ENCODE assay signal across 18 mouse cellular contexts in genomic region chr12:5997366-5997765, GRCm38 (mm10).
DNase-seq lines count a peak whose midpoint lies in the region; ATAC-seq and TF ChIP-seq lines count a peak whose summit lies in the region.
"Had no signal": no experiment of that assay in that cellular context is flagged by ENCODE, and none has a peak within 500 bp of the region (broad histone marks: within the 10 kb centered on the region; RNA-seq: fewer than 3 reads in every experiment).

No protein-coding gene starts in this region.

- no peak overlapping the region for H3K9ac ChIP-seq in hindbrain, postnatal 0 days (replicated peaks; ENCODE audit: low read length)
- H3K9ac ChIP-seq in midbrain, postnatal 0 days (replicated peaks; ENCODE audit: low read length, poor library complexity, severe bottlenecking): no peak overlapping the region
- H3K9ac ChIP-seq: embryonic facial prominence, embryonic 13.5 days; embryonic facial prominence, embryonic 15.5 days; forebrain, embryonic 12.5 days had no signal

- no peak overlapping the region for H3K27ac ChIP-seq in hindbrain, postnatal 0 days
- H3K27ac ChIP-seq in hindbrain, embryonic 10.5 days: no peak overlapping the region
- no peak overlapping the region for H3K27ac ChIP-seq in midbrain, postnatal 0 days (ENCODE audit: low read depth, low read length)
- no peak overlapping the region for H3K27ac ChIP-seq in midbrain, embryonic 10.5 days (replicated peaks)
- H3K27ac ChIP-seq: embryonic facial prominence, embryonic 13.5 days; embryonic facial prominence, embryonic 15.5 days; forebrain, embryonic 10.5 days; forebrain, embryonic 12.5 days had no signal

- no peak overlapping the region for H3K4me2 ChIP-seq in hindbrain, postnatal 0 days (ENCODE audit: low read depth, low read length)
- no peak overlapping the region for H3K4me2 ChIP-seq in midbrain, postnatal 0 days (ENCODE audit: low read depth, low read length, poor library complexity, severe bottlenecking)
- H3K4me2 ChIP-seq: embryonic facial prominence, embryonic 13.5 days; embryonic facial prominence, embryonic 15.5 days; forebrain, embryonic 12.5 days had no signal

- no peak for ATAC-seq in hindbrain, postnatal 0 days
- ATAC-seq in midbrain, postnatal 0 days (ENCODE audit: low FRiP score): no peak
- ATAC-seq: forebrain, embryonic 14.5 days; forebrain, embryonic 16.5 days had no signal

- H3K27me3 ChIP-seq in hindbrain, postnatal 0 days (ENCODE audit: insufficient read depth, low read length): no peaks in the 10 kb centered on the region
- no peaks in the 10 kb centered on the region for H3K27me3 ChIP-seq in hindbrain, embryonic 10.5 days (ENCODE audit: insufficient read depth, poor library complexity, severe bottlenecking)
- no peaks in the 10 kb centered on the region for H3K27me3 ChIP-seq in midbrain, postnatal 0 days (ENCODE audit: insufficient read depth, low read length)
- no peaks in the 10 kb centered on the region for H3K27me3 ChIP-seq in midbrain, embryonic 10.5 days (ENCODE audit: low read depth, poor library complexity, severe bottlenecking)
- H3K27me3 ChIP-seq: embryonic facial prominence, embryonic 13.5 days; embryonic facial prominence, embryonic 15.5 days; forebrain, embryonic 12.5 days had no signal

- peak; percentile 50 for DNase-seq in hindbrain, postnatal 0 days (ENCODE audit: low spot score)
- DNase-seq in hindbrain, embryonic 10.5 days (ENCODE audit: low spot score): no peak
- DNase-seq in midbrain, postnatal 0 days (ENCODE audit: low spot score): peak; percentile 55
- DNase-seq in midbrain, embryonic 10.5 days (ENCODE audit: low spot score): no peak
- DNase-seq: adrenal gland, adult 2 months; adrenal gland, postnatal 10 days; adrenal gland, postnatal 25 days; cerebellum, adult 11-12 months; cerebellum, adult 9-10 months; cerebellum, postnatal 36 days; embryo, embryonic 11 days had no signal

- WGBS in hindbrain, postnatal 0 days: 73% methylated on average over 5 of the region's 5 CpGs
- WGBS in hindbrain, embryonic 10.5 days: 89% methylated on average over 5 of the region's 5 CpGs
- WGBS in midbrain, postnatal 0 days: 85% methylated on average over 5 of the region's 5 CpGs
- 93% methylated on average over 5 of the region's 5 CpGs for WGBS in midbrain, embryonic 10.5 days

- TF ChIP-seq CTCF in hindbrain, postnatal 0 days (IDR thresholded peaks at IDR 0.05; ENCODE audit: low read depth): no peak
- no peak for TF ChIP-seq CTCF in midbrain, postnatal 0 days (IDR thresholded peaks at IDR 0.05)

- no peak overlapping the region for H3K4me3 ChIP-seq in hindbrain, postnatal 0 days (ENCODE audit: low read length)
- H3K4me3 ChIP-seq in hindbrain, embryonic 10.5 days: no peak overlapping the region
- H3K4me3 ChIP-seq in midbrain, postnatal 0 days (ENCODE audit: low read depth, low read length): no peak overlapping the region
- no peak overlapping the region for H3K4me3 ChIP-seq in midbrain, embryonic 10.5 days
- H3K4me3 ChIP-seq: embryonic facial prominence, embryonic 13.5 days; embryonic facial prominence, embryonic 15.5 days; erythroblast, embryonic 14.5 days; forebrain, embryonic 10.5 days; forebrain, embryonic 12.5 days had no signal

- no peaks in the 10 kb centered on the region for H3K36me3 ChIP-seq in hindbrain, postnatal 0 days (ENCODE audit: insufficient read depth, low read length)
- no peaks in the 10 kb centered on the region for H3K36me3 ChIP-seq in hindbrain, embryonic 10.5 days
- no peaks in the 10 kb centered on the region for H3K36me3 ChIP-seq in midbrain, postnatal 0 days (ENCODE audit: insufficient read depth, low read length)
- H3K36me3 ChIP-seq in midbrain, embryonic 10.5 days: no peaks in the 10 kb centered on the region
- H3K36me3 ChIP-seq: embryonic facial prominence, embryonic 13.5 days; embryonic facial prominence, embryonic 15.5 days; forebrain, embryonic 10.5 days; forebrain, embryonic 12.5 days had no signal

- no peaks in the 10 kb centered on the region for H3K9me3 ChIP-seq in hindbrain, postnatal 0 days (ENCODE audit: low read length)
- H3K9me3 ChIP-seq in hindbrain, embryonic 10.5 days: no peaks in the 10 kb centered on the region
- H3K9me3 ChIP-seq in midbrain, postnatal 0 days (ENCODE audit: low read length): no peaks in the 10 kb centered on the region
- no peaks in the 10 kb centered on the region for H3K9me3 ChIP-seq in midbrain, embryonic 10.5 days (replicated peaks)
- H3K9me3 ChIP-seq: embryonic facial prominence, embryonic 13.5 days; embryonic facial prominence, embryonic 15.5 days; forebrain, embryonic 10.5 days; forebrain, embryonic 12.5 days had no signal

- no peaks in the 10 kb centered on the region for H3K4me1 ChIP-seq in hindbrain, postnatal 0 days (ENCODE audit: insufficient read depth, low read length)
- peaks cover 4% of the 10 kb centered on the region; the same call in 1 of the 2 replicates for H3K4me1 ChIP-seq in hindbrain, embryonic 10.5 days (replicated peaks)
- no peaks in the 10 kb centered on the region for H3K4me1 ChIP-seq in midbrain, postnatal 0 days (ENCODE audit: insufficient read depth, low read length)
- H3K4me1 ChIP-seq in midbrain, embryonic 10.5 days: peaks cover 5% of the 10 kb centered on the region; the same call in 1 of the 2 replicates
- H3K4me1 ChIP-seq: embryonic facial prominence, embryonic 13.5 days; embryonic facial prominence, embryonic 15.5 days had no signal

Comparison
In these comparisons a context has a peak if more than half of its experiments do, and no peak if none do; other contexts are left out.
1. DNase-seq: peak in hindbrain, postnatal 0 days (single experiment) and midbrain, postnatal 0 days (single experiment); none in hindbrain, embryonic 10.5 days (single experiment) and midbrain, embryonic 10.5 days (single experiment).